Mouse (Mus musculus): ENCODE measurements around the gene Arl6ip4. TPM values are rescaled to one million over a fixed set of nuclear protein-coding genes. Genes with fewer than 3 reads are reported as not detected.

The Arl6ip4 gene
- polyA plus RNA-seq, 1 experiment from 2014 or later, result 87.7 TPM

DNA sequence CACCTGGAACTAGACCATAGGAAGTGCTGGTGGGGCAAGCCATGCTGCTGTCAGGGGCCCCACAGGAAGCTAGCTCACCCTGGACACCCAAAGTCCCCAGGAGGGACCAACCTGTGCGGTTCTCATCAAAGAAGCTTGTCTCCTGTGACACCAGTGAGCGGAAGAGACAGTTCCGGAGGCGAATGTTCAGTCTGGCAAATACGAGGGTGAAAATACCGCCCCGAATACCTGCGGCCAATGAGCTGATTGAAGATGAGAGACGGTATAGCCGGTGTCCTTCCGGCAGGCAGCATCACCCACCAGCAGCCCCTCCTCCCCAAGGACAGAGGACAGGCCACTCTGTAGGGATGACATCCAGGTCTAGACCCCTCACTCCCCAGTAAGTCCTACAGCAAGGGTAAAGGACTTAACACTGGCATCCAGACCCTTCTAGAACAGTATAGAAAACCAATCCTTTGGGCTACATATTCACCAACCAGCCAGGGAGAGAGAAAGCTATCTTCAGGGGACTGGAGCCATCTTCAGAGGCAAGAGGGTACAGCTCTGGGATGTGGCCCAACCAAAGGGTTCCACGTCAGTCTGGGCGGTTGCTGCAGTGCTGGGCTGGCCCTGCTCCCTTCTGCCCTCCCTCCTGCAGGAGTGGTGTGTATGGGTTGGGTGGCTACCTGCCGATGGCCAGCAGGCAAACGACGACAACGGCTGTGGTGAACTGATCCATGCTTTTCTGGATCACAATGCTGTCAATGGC lies 32.8 kb upstream of the Arl6ip4 start:
- no peak for ATAC-seq (ENCODE audit: low FRiP score)
- Histone ChIP-seq H3K27ac (replicated peaks) (no peak overlapping the region), H3K4me1 (0 out of 2 replicates have a peak, but pooled peaks cover 17% of the 10 kb centered on the region), H3K36me3 (0 out of 2 replicates have a peak, but pooled peaks cover 2% of the 10 kb centered on the region), H3K4me3 (replicated peaks) (no peak overlapping the region), H3K27me3 (replicated peaks) (0 out of 2 replicates have a peak, but pooled peaks cover 6% of the 10 kb centered on the region), H3K4me2 (no peak overlapping the region), H3K9ac (replicated peaks) (no peak overlapping the region), H3K9me3 (replicated peaks) (no peaks in the 10 kb centered on the region)
- 91% methylated on average over 17 of the region's 17 CpGs for WGBS

DNA sequence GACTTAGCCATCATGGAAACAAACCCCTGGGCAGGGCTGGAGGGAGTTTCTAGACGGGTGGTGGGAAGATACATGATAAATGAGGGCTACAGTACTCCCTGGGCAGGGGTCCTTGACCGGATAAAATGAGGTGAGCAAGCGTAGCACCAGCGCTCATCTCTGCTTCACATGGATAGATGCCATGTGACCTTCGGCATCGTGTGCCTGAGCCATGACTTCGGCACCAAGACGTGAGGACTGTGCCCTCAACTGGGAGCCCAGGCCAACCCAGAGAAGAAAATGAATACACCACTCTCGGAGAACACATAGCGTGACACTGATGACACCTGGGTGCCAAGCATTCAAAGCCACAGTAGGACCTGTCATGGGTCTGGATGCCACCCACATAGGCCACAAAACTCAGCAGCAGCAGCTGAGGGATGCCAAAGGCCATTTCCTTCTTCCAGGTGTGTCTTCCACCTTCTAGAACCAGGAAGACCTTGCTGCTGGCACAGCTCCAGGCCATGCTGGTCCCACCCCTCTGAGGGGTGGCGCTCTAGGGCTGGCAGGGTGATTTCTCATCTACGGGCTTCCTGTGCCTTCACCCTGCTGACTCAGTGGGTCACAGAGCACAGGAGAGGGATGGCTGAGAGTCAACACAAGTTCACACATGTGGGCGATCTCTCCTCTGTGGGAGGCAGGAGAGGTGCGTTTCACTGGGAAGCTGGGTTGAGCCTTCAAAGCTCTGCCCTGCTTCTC lies 31.9 kb upstream of the Arl6ip4 start:
- no peak overlapping the region for H3K4me2 ChIP-seq
- ATAC-seq (ENCODE audit: low FRiP score), result no peak
- H3K27me3 ChIP-seq (replicated peaks), result 0 out of 2 replicates have a peak, but pooled peaks cover 6% of the 10 kb centered on the region
- no peaks in the 10 kb centered on the region for H3K9me3 ChIP-seq (replicated peaks)
- H3K27ac ChIP-seq (replicated peaks), result no peak overlapping the region
- H3K36me3 ChIP-seq, result peaks cover 10% of the 10 kb centered on the region; the same call in 1 of the 2 replicates
- 89% methylated on average over 14 of the region's 14 CpGs for WGBS
- H3K4me3 ChIP-seq (replicated peaks), result no peak overlapping the region
- 0 out of 2 replicates have a peak, but pooled peaks cover 9% of the 10 kb centered on the region for H3K4me1 ChIP-seq
- H3K9ac ChIP-seq (replicated peaks), result no peak overlapping the region

DNA sequence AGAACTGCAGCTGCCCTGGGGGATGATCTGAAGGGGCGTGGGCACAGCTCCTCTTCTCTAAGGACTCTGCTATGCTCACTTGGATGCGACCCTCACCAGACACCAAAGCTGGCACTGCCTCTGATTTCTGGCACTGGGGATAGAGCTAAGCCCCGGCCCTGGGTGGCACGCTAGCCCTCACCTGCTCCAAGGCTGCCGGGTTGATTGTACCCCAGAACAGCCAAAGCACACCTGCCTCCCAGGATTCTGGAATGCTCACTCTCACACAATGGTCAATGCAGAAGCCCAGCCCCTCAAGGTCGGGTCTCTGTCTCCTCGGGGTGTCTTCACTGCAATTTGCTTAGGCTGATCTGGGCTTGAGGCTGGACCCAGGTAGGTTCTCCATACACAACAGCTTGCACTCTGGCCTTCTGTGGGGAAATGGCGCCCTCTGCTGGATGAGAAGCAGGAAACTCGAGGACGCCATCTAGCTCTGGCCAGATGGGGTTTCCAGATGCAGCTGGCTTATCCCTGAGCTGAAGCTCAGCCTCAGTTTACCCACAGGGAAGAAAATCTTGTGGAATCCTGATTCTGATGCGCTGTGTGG lies 31.2 kb upstream of the Arl6ip4 start:
- 0 out of 2 replicates have a peak, but pooled peaks cover 5% of the 10 kb centered on the region for H3K4me1 ChIP-seq
- no peak overlapping the region for H3K4me2 ChIP-seq
- H3K4me3 ChIP-seq (replicated peaks), result no peak overlapping the region
- H3K27ac ChIP-seq (replicated peaks), result no peak overlapping the region
- ATAC-seq (ENCODE audit: low FRiP score), result no peak
- H3K27me3 ChIP-seq (replicated peaks), result 0 out of 2 replicates have a peak, but pooled peaks cover 6% of the 10 kb centered on the region
- peaks cover 16% of the 10 kb centered on the region for H3K36me3 ChIP-seq
- H3K9ac ChIP-seq (replicated peaks), result no peak overlapping the region
- H3K9me3 ChIP-seq (replicated peaks), result no peaks in the 10 kb centered on the region
- WGBS, result 40% methylated on average over 11 of the region's 11 CpGs

DNA sequence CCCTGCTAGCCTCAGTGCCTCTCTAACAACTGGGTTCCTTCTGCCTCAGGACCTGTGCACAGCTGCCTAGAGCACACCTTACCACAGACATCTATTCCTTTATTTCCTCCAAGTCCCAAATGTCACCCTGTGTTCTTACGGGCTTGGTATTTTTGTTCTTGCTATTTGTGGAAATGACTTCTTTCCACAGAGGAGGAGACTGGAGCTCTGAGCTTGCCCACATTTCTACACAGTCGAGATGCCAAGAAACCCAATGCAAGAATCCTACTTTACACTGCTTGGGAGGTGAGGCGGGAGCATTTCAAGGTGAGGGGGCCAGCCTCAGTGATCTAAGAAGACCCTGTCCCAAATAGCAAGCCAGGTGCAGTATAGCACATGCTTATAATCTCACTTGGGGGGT lies 30.4 kb upstream of the Arl6ip4 start:
- peaks cover 17% of the 10 kb centered on the region for H3K36me3 ChIP-seq
- H3K27me3 ChIP-seq (replicated peaks), result 0 out of 2 replicates have a peak, but pooled peaks cover 6% of the 10 kb centered on the region
- ATAC-seq (ENCODE audit: low FRiP score), result no peak
- H3K9me3 ChIP-seq (replicated peaks), result no peaks in the 10 kb centered on the region
- H3K4me1 ChIP-seq, result no peaks in the 10 kb centered on the region
- H3K4me2 ChIP-seq, result no peak overlapping the region
- no peak overlapping the region for H3K9ac ChIP-seq (replicated peaks)
- no peak overlapping the region for H3K4me3 ChIP-seq (replicated peaks)
- H3K27ac ChIP-seq (replicated peaks), result no peak overlapping the region
- WGBS, result 81% methylated on average over 3 of the region's 3 CpGs

DNA sequence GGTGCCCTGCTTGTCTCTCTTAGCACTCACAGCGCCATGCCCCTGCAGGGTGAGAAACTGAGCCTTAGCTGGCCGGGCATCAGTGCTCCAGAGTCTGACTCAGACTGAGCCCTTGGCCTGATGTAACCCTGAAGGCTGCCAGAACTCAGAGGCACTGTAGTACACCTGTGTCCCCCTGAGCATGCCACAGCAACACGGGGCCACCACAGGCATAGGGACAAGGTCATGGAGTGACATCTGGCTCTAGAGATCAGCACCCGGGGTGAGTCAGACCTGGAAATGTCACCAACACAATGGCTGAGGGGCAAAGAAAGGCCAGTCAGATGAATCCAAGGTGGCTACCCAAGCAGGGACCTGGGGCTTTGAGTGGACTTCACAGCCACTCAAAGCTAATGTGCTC lies 29.0 kb upstream of the Arl6ip4 start:
- no peaks in the 10 kb centered on the region for H3K9me3 ChIP-seq (replicated peaks)
- H3K36me3 ChIP-seq, result peaks cover 17% of the 10 kb centered on the region
- no peak overlapping the region for H3K9ac ChIP-seq (replicated peaks)
- no peak overlapping the region for H3K27ac ChIP-seq (replicated peaks)
- H3K4me1 ChIP-seq, result no peaks in the 10 kb centered on the region
- no peak overlapping the region for H3K4me3 ChIP-seq (replicated peaks)
- H3K27me3 ChIP-seq (replicated peaks), result 0 out of 2 replicates have a peak, but pooled peaks cover 6% of the 10 kb centered on the region
- 87% methylated on average over 4 of the region's 4 CpGs for WGBS
- H3K4me2 ChIP-seq, result no peak overlapping the region
- ATAC-seq (ENCODE audit: low FRiP score), result no peak

DNA sequence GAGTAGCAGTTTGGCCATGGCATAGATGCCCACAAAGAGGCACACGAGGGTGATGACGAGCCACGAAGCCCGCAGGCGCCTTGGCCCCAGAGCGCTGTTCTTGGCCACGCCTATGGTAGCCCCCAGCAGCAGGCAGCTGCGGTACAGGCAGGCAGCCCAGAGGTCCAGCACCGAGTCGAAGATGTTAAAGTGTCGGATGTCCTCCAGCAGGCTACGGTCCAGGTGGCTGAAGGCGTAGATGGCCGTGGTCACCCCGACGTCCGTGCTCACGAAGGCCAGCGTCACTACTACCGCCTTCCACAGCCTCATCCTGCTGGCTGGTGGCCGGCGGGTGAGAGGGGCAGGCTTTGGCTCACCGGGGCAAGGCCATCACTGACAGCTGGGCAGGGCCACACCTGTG lies 26.0 kb upstream of the Arl6ip4 start:
- no peak overlapping the region for H3K4me3 ChIP-seq (replicated peaks)
- no peak overlapping the region for H3K27ac ChIP-seq (replicated peaks)
- H3K9me3 ChIP-seq (replicated peaks), result no peaks in the 10 kb centered on the region
- ATAC-seq (ENCODE audit: low FRiP score), result no peak
- H3K27me3 ChIP-seq (replicated peaks), result peaks cover 10% of the 10 kb centered on the region; the same call in 1 of the 2 replicates
- no peak overlapping the region for H3K4me2 ChIP-seq
- peaks cover 13% of the 10 kb centered on the region for H3K4me1 ChIP-seq
- H3K9ac ChIP-seq (replicated peaks), result no peak overlapping the region
- H3K36me3 ChIP-seq, result peaks cover 17% of the 10 kb centered on the region
- WGBS, result 87% methylated on average over 23 of the region's 23 CpGs

DNA sequence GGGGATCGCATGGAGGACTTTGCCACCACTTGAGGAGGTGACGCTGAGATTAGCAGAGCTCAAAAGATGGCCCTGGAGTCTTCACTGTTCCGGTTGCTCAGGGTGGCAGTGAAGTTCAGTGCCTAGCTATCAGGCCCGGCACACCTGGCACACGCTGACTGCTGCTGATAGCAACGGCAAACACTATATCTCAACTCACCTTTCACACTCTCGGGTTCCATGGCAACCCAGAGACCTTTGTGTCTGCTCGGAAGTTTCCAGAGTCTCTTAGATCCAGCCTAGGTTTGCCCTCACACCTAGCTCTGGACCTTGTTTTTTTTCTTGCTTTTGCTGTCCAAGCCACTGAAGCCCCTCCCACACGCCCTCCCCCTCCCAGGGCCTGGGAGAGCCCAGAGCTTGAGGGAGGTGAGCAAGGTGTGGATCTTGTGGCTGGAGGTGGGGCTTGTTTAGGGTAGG lies 23.9 kb upstream of the Arl6ip4 start:
- no peak overlapping the region for H3K9ac ChIP-seq (replicated peaks)
- peaks cover 26% of the 10 kb centered on the region for H3K4me1 ChIP-seq
- no peak overlapping the region for H3K4me3 ChIP-seq (replicated peaks)
- no peaks in the 10 kb centered on the region for H3K9me3 ChIP-seq (replicated peaks)
- H3K27ac ChIP-seq (replicated peaks), result no peak overlapping the region
- peaks cover 5% of the 10 kb centered on the region; the same call in 1 of the 2 replicates for H3K27me3 ChIP-seq (replicated peaks)
- no peak for ATAC-seq (ENCODE audit: low FRiP score)
- H3K36me3 ChIP-seq, result peaks cover 17% of the 10 kb centered on the region
- H3K4me2 ChIP-seq, result no peak overlapping the region
- WGBS, result 69% methylated on average over 9 of the region's 9 CpGs

DNA sequence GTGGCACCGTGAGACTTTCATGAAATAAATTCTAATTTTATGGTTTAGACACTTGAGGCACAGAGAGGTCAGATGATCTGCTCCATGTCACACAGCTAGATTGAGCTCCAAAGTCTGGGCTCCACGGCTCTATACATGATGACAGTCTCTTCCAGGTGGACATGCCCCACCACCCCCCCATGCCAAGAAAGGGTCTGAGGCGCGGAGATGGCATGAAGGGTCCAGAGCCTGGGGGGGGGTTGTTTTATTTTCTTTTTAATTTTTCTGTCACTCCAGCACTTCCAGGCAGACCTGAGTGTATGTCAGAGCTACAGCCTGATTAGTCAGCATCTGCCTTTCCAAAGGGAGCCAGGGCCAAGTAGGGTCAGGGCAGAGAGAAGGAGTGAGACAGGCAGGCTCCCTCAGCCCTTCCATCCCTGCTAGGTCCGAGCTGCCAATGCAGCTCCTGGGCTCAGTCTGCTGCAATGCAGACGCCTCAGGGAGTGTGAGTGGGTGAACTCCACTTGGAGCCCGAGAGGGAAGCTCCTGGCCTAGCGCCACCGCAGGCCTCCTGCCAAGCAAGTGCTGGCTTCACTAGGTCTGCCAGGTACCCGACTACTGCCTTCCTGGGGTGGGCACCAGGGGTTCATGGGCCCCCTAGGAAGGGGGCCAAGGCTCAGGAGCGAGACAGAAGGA lies 22.6 kb upstream of the Arl6ip4 start:
- no peaks in the 10 kb centered on the region for H3K9me3 ChIP-seq (replicated peaks)
- ATAC-seq (ENCODE audit: low FRiP score), result no peak
- 78% methylated on average over 11 of the region's 11 CpGs for WGBS
- H3K9ac ChIP-seq (replicated peaks), result no peak overlapping the region
- no peak overlapping the region for H3K4me2 ChIP-seq
- peaks cover 26% of the 10 kb centered on the region for H3K4me1 ChIP-seq
- H3K36me3 ChIP-seq, result peaks cover 13% of the 10 kb centered on the region
- H3K27ac ChIP-seq (replicated peaks), result no peak overlapping the region
- no peak overlapping the region for H3K4me3 ChIP-seq (replicated peaks)
- H3K27me3 ChIP-seq (replicated peaks), result peaks cover 7% of the 10 kb centered on the region; the same call in 1 of the 2 replicates

DNA sequence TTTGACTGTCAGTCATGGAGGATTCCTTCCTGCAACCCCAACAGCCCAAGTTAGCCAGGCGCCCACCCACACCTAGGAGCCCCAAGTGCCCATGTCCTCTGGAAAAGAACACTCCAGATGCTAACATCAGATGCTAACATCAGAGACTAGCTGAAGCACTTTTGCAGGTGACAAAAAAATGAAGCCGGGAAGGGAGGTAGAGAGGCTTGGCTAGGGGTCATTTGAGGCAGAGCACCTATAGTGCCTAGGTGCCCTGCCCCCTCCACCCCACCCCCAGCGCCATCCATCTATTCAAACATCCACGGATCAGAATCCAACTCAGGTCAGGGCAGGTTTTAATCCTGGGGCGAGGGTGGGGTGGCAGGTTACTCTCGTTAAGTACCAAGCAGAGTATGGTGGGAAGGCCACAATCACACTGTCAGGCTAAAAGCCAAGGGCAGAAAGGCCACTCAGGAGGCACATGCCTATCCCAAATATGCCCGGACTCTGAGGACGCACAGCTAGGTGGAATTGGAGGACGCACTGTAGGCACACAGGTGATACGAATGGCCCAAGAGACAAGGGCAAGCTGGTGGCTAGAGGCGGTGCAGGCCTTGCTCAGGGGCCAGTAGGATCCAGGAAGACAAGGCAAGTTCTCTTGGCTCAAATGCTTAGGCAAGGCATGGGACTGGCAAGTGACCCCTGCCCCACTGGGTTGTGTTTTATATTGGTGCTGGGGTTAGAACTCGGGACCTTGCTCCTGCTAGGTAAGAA lies 21.9 kb upstream of the Arl6ip4 start:
- H3K9ac ChIP-seq (replicated peaks), result no peak overlapping the region
- no peak for ATAC-seq (ENCODE audit: low FRiP score)
- 88% methylated on average over 12 of the region's 12 CpGs for WGBS

DNA sequence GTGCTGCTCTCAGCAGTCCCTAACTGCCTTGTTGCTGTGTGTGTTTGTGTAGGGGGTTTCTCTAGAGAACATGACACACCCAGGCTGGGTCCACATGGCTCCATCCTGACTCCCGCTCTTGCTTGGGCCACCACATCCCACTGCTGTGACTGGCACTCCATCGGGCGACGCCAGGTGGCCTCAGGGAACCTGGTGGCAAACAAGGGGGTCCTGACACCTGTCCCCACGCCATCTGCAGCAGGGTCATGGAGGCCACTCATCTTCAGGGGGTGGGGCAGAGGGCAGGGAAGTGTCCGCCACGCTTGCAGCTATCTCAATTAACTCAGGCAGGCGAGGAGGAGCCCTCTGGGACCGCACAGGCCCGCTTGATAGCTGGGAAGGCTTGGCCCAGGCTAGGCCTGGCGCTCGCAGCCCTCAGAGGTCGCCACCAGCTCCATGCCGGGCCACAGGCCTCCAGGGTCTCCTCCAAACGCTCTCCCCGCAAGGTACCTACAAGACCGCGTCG lies 20.8 kb upstream of the Arl6ip4 start:
- Histone ChIP-seq H3K4me2 (peak overlapping the region; percentile 73), H3K9ac (replicated peaks) (peak overlapping the region; percentile 62)

More for the DNA sequence above, 21.9 kb upstream of the Arl6ip4 start:
- H3K4me1 ChIP-seq, result peaks cover 26% of the 10 kb centered on the region
- H3K27me3 ChIP-seq (replicated peaks), result peaks cover 7% of the 10 kb centered on the region; the same call in 1 of the 2 replicates
- H3K9me3 ChIP-seq (replicated peaks), result no peaks in the 10 kb centered on the region
- peaks cover 7% of the 10 kb centered on the region; the same call in 1 of the 2 replicates for H3K36me3 ChIP-seq
- peak overlapping the region; percentile 51; the same call in 1 of the 2 replicates for H3K4me3 ChIP-seq (replicated peaks)
- peak overlapping the region; percentile 73 for H3K4me2 ChIP-seq
- no peak overlapping the region for H3K27ac ChIP-seq (replicated peaks)

More for the DNA sequence above, 20.8 kb upstream of the Arl6ip4 start:
- Histone ChIP-seq H3K27me3 (replicated peaks) (peaks cover 7% of the 10 kb centered on the region; the same call in 1 of the 2 replicates), H3K4me1 (peaks cover 26% of the 10 kb centered on the region), H3K36me3 (no peaks in the 10 kb centered on the region), H3K27ac (replicated peaks) (peak overlapping the region; percentile 15; the same call in 1 of the 2 replicates), H3K9me3 (replicated peaks) (no peaks in the 10 kb centered on the region), H3K4me3 (replicated peaks) (peak overlapping the region; percentile 51)
- peak; percentile 66 for ATAC-seq (ENCODE audit: low FRiP score)
- WGBS, result 9% methylated on average over 19 of the region's 19 CpGs
